Mouse (Mus musculus): ENCODE results near the gene Mrgprb2.

Mrgprb2 gene

DNA sequence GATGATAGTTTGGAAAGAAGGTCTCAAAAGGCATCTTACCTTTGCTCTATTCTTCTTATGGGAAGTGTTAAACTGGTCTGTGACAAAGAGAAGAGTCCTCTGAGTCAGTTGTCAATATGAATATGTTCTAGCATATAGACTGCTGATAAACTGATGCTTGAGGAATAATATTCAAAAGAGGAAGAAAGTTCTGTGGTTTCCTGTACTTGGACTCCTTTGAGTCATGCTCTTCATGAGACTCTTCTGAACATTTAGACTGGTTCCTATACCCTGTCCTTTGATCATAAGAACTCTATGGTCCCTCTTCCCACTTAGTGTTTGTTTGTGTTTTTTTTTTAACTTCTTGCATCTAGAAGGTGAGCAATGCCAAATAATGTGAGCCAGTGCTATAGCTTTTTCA, at the start of gene Mrgprb2:
Gene Mrgprb2, minus strand, starts transcription at position 101 of the 400 bp plus-strand sequence.
- no peak for DNase-seq (ENCODE audit: low read depth, low spot score)

All from ES-CJ7 (cell line).